Mouse (Mus musculus): ENCODE results near the gene Olfr729. TPM values are rescaled to one million over a fixed set of nuclear protein-coding genes. Genes with fewer than 3 reads are reported as not detected.

Gene Olfr729
- 0.05 TPM in 1 of 2 replicates, not detected in the other for polyA plus RNA-seq (2016; fragmentation: Nextera tagmentation; extraction: Ambion mirVana)

DNA sequence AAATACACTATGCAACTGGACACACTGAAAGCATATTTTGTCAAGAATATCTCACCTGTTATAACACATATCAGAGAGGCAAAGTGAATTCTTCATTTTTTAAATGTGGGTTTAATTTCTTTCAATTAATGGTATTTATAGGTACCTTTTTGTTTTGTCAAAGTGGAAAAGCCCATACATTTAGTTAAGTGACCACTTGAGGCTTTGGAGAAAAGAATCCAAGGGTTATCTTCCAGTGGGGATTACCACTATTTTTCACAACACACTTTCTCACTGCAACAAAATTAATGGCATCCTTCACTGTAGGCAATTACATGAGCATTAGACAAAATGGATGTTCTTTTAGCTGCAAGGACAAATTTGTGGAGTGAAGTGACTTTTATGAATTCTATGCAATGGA is at the start of gene Olfr729:
Gene Olfr729, minus strand, starts transcription at position 101 of the 400 bp plus-strand sequence.
- H3K27ac ChIP-seq (replicated peaks): no peak within 1 kb of the TSS
- no peaks in the 10 kb centered on the region for H3K4me1 ChIP-seq
- H3K36me3 ChIP-seq (replicated peaks): no peaks in the 10 kb centered on the region
- H3K9me3 ChIP-seq: no peaks in the 10 kb centered on the region
- no peaks in the 10 kb centered on the region for H3K27me3 ChIP-seq (replicated peaks; ENCODE audit: low read depth, poor library complexity, severe bottlenecking)
- no peak for DNase-seq (ENCODE audit: low spot score)
- no peak within 1 kb of the TSS for H3K4me3 ChIP-seq

DNA sequence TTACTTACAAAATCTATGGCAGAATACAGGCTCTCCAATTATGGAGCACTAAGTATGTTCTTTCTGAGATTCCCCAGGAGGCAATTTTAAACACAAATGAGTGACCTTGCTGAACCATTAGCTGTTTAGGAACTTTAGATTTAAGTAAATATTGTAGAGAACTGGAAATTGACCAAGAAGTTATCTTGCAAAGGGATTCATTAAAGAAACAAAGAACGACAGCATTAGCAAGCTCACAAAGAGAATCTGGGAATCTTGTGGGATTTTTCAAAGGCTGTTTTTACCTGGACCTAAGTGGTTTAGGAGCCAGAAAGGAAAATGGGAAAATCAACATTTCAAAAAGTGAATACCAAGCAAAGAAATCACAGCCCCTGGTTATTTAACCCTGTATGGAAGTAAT is 35.4 kb upstream of the Olfr729 start, which contains the start of gene Olfr730:
Gene Olfr730, minus strand, starts transcription at position 101 of the 400 bp plus-strand sequence.
- Histone ChIP-seq H3K4me1 (no peaks in the 10 kb centered on the region), H3K4me3 (no peak within 1 kb of the TSS), H3K9me3 (no peaks in the 10 kb centered on the region), H3K36me3 (replicated peaks) (no peaks in the 10 kb centered on the region), H3K27me3 (replicated peaks; ENCODE audit: low read depth, poor library complexity, severe bottlenecking) (no peaks in the 10 kb centered on the region), H3K27ac (replicated peaks) (no peak within 1 kb of the TSS)
- 64% methylated on average over 1 of the region's 1 CpGs for WGBS
- no peak for DNase-seq (ENCODE audit: low spot score)

DNA sequence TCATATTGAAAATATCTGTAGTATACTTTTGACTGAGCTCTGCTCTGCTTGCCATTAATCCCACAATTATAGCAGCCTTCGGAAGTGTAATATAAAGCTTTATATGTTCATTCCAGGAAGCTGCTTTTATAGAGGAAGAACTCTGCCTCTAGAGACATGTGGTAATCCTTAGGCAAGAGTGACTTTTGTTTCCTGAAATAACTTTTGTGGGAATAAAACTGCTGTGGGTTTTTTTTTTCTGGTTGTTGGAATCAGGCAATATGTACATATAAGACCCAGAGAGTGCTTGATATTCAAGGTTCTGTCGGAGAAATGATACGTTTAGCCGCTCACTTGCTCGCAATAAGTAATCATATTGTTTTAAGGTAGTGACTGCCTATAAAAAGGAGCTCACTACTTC is 10.1 kb downstream of the Olfr729 start, which contains the start of gene Olfr728:
Gene Olfr728, minus strand, starts transcription at position 101 of the 400 bp plus-strand sequence.
- no peaks in the 10 kb centered on the region for H3K36me3 ChIP-seq (replicated peaks)
- H3K4me3 ChIP-seq: no peak within 1 kb of the TSS
- 96% methylated on average over 5 of the region's 5 CpGs for WGBS
- no peaks in the 10 kb centered on the region for H3K9me3 ChIP-seq
- no peaks in the 10 kb centered on the region for H3K27me3 ChIP-seq (replicated peaks; ENCODE audit: low read depth, poor library complexity, severe bottlenecking)
- no peak for DNase-seq (ENCODE audit: low spot score)
- H3K27ac ChIP-seq (replicated peaks): no peak within 1 kb of the TSS
- no peaks in the 10 kb centered on the region for H3K4me1 ChIP-seq

DNA sequence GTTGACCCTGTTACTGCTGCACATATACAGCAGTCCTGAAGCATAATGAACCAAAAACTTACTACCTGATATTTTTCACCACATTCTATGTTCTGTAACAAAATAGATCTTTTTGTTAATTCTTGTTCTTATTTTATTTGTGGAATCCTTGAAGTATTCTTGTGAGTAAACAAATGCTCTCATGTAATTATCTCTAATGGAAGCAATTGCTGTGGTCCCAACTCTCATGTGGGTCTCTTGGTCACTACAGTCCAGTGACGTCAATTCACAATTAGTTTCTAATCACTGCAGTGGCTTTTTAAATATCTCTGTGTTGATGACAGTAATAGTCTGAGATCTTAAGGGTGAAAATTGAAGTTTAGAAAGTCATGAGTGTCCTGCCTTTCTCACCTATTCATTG is 29.8 kb downstream of the Olfr729 start, which contains the start of gene Olfr727:
Gene Olfr727, plus strand, starts transcription at position 301 of the 400 bp plus-strand sequence.
- Histone ChIP-seq H3K9me3 (no peaks in the 10 kb centered on the region), H3K27me3 (replicated peaks; ENCODE audit: low read depth, poor library complexity, severe bottlenecking) (no peaks in the 10 kb centered on the region), H3K4me1 (no peaks in the 10 kb centered on the region), H3K36me3 (replicated peaks) (no peaks in the 10 kb centered on the region), H3K27ac (replicated peaks) (no peak within 1 kb of the TSS), H3K4me3 (no peak within 1 kb of the TSS)
- DNase-seq (ENCODE audit: low spot score): no peak
- 84% methylated on average over 1 of the region's 1 CpGs for WGBS

Other genes starting within 250 kb of the Olfr729 start
- gene Olfr723, start 221.1 kb downstream of the Olfr729 start, polyA plus RNA-seq (2016; fragmentation: Nextera tagmentation; extraction: Ambion mirVana): not detected in 2 replicates
- gene Olfr724, start 189.6 kb downstream of the Olfr729 start, polyA plus RNA-seq (2016; fragmentation: Nextera tagmentation; extraction: Ambion mirVana): not detected in 2 replicates
- not detected in 2 replicates for gene Olfr725, start 112.5 kb downstream of the Olfr729 start, polyA plus RNA-seq (2016; fragmentation: Nextera tagmentation; extraction: Ambion mirVana)
- gene Olfr726, start 62.0 kb downstream of the Olfr729 start, polyA plus RNA-seq (2016; fragmentation: Nextera tagmentation; extraction: Ambion mirVana): not detected in 2 replicates
- not detected in 2 replicates for gene Olfr727, start 29.7 kb downstream of the Olfr729 start, polyA plus RNA-seq (2016; fragmentation: Nextera tagmentation; extraction: Ambion mirVana)
- gene Olfr728, start 10.2 kb downstream of the Olfr729 start, polyA plus RNA-seq (2016; fragmentation: Nextera tagmentation; extraction: Ambion mirVana): not detected in 2 replicates
- not detected in 2 replicates for gene Olfr730, start 35.3 kb upstream of the Olfr729 start, polyA plus RNA-seq (2016; fragmentation: Nextera tagmentation; extraction: Ambion mirVana)
- not detected in 2 replicates for gene Olfr731, start 89.0 kb upstream of the Olfr729 start, polyA plus RNA-seq (2016; fragmentation: Nextera tagmentation; extraction: Ambion mirVana)
- not detected in 2 replicates for gene Olfr732, start 131.3 kb upstream of the Olfr729 start, polyA plus RNA-seq (2016; fragmentation: Nextera tagmentation; extraction: Ambion mirVana)
- gene Olfr733, start 148.6 kb upstream of the Olfr729 start, polyA plus RNA-seq (2016; fragmentation: Nextera tagmentation; extraction: Ambion mirVana): not detected in 2 replicates
- not detected in 2 replicates for gene Olfr734, start 173.9 kb upstream of the Olfr729 start, polyA plus RNA-seq (2016; fragmentation: Nextera tagmentation; extraction: Ambion mirVana)
- gene Olfr735, start 196.0 kb upstream of the Olfr729 start, polyA plus RNA-seq (2016; fragmentation: Nextera tagmentation; extraction: Ambion mirVana): not detected in 2 replicates
- gene Tlr11, start 205.0 kb upstream of the Olfr729 start, polyA plus RNA-seq (2016; fragmentation: Nextera tagmentation; extraction: Ambion mirVana): not detected in 2 replicates
- gene Olfr736, start 228.3 kb upstream of the Olfr729 start, polyA plus RNA-seq (2016; fragmentation: Nextera tagmentation; extraction: Ambion mirVana): not detected in 2 replicates